Mouse (Mus musculus) adrenal gland, adult (tissue): Measurements from ENCODE around the gene Gadd45g.

Source experiments
- DNase-seq, 2 experiments: peaks; one replicate each; pipeline ENCODE4 v3.0.0; 2022 to 2023; ENCODE audit warnings: low spot score in 1 of 2; ENCODE audit not compliant: inconsistent age in 2 of 2

The Gadd45g gene

DNA sequence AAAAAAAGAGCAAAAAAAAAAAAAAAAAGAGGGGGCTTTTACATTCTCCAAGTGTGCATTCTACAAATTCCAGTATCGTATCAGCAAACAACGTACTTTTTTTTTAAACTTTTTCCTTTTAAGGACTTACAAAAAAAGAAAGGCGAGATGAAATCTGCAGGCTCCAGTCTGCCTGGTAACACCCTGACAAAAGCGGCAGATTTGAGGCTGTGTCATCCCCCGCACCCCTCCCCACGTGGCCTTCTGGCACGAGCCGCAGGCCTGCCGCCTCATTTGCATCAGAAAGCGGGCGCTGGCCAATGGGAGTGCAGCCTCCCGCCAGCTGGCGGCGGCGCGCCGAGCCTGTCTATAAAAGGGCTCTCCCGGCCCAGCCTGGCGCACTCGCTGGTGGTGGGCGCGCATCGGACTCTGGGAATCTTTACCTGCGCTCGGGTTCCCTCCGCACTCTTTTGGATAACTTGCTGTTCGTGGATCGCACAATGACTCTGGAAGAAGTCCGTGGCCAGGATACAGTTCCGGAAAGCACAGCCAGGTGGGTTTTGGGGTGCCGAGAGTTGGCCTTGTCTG, at the start of gene Gadd45g:
Gadd45g (plus strand) TSS at position 378 of the 567 bp plus-strand sequence.
- peak; percentile 96 to 98 for DNase-seq

- DNase-seq = no peak
Observed at GRCm38 (mm10) chr13:51797899-51798746, 48.4 kb upstream of the Gadd45g start.

DNA sequence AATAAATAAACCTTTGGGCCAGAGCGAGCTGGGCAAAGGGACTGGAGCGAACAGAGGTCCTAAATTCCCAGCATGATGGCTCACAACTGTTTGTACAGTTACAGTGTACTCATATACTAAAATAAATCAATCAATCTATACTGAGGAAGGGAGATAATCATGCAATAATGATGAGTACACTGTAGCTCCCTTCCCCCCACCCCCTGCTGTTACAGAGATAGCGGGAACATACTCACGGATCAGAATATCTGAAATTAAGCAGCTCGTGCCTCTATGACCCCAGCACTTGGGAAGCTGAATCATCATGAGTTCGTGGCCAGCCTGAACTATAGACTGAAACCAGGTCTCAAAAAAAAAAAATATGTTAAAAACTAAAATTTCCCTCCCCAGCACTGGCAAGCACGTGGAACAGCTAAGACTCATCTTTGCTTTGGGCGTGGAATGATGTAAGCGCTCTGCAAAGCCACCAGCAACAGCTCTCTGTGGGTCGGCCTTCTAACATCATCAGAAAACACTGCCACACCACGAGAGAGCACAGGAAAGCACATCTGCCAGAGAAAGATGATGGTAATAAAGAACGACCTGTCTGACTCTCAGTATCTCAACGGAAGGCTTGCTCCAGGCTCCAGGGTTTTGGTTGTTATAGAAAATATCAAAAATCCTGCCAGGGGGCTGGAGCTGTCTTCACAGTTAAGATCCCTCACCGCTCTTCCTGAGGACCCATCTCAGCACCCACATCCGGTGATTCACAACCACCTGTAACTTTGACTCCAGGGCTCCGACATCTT, 46.5 kb upstream of the Gadd45g start:
- DNase-seq = no peak

DNA sequence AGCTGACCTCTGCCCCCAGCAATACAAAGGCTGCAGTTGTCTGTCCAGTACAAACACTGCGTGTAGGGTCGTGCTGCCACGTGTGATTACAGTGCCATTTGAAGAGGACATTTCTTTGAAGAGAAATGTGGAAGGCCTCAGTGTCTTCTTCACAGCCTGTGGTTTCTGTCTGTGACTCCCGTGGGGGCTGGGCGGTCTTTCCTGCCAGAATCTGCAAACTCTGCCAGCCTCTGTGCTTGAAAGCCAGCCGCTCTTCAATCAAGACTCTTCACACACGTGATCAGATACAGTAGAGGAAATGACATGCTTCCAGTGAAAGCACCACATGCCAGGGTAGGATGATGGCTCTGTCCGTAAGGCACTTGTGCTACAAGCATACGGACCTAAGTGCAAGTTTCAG, 45.6 kb upstream of the Gadd45g start:
- no peak for DNase-seq

DNA sequence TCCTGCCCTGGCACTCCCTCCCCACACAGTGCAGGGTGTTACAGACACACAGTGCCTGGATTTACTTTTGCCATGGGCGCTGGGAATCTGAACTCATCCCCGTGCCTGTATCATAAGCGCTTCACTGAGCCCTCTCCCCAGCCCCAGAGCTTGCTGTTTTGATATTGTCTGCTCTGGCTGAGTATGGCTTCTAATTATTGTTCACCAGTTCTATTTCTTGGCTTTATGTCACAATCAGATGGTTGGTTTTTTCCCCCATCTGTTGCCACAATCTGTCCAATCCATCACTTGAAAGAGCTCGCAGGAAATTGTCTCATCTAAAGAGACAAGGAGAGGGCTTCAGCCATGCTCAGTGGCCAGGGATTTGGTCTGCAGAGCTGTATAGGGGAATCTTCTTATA, 40.8 kb upstream of the Gadd45g start:
- DNase-seq = no peak

- DNase-seq = peak; percentile 43 to 77
Observed at GRCm38 (mm10) chr13:51806220-51806619, 40.3 kb upstream of the Gadd45g start.

DNA sequence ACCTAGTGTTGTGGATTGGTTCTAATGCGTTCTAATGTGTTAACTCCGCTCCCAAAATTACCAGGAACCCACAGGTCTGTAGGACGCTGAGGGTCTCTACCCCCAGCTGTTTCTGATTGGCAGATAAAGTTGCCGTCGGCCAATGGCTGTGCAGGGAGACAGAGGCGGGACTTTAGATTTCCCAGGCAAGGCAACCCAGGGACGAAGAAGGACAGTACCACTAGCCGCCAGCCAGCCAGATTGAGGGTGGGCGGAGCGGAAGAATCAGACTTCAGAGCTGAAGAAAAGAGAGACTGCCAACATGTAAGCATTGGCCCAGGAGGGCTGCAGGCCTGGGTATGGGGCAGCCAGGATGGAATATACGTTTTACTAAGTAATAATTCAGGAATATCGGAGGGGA, 38.3 kb upstream of the Gadd45g start:
- peak in 1 of 2 experiments; percentile 55 for DNase-seq

DNA sequence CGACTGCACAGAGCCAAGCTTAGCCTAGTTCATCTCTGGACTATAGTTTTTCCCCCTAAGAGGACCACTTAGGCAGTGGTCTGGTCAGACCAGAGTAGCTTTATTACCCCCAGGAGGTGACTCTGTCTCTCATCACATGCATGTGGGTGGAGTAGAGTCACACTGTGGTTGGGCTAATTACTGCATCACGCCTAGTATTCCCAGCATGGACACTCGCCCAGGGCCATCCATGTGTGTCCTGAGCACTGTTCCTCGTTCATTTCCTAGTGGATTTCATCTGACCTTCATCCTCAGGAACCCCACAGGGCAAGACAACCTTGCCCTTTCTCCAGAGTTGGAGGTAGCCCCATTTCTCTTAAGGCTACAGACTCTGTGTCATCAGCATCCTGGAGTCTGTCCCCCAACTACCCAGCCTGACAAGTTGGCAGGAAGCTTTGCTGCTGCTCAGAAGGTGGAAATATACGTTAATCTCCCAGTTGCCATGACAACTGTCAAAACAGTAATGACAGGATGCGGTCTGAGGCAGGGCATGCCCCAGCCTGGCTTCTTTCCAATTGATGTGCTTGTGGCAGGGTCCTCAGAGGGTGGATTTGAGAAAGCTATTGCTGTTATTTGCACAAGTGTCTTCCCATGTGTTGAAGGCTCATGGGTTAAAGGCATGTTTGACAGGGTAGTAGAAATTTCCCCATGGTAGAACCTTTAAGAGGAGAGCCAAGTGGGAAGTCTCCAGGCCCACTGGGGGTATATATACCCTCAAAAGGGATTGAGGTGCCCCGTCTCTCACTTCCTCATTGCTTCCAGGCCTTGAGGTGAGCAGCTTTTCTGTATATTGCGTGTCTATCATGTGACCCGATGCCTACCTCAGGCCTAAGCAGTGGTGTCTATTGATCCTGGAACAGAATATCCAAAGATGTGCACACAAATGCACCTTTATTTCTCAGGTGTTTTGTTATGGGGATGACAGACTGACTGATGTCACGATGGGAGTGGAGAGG, 32.6 kb upstream of the Gadd45g start:
- DNase-seq = peak in 1 of 2 experiments; percentile 56

DNA sequence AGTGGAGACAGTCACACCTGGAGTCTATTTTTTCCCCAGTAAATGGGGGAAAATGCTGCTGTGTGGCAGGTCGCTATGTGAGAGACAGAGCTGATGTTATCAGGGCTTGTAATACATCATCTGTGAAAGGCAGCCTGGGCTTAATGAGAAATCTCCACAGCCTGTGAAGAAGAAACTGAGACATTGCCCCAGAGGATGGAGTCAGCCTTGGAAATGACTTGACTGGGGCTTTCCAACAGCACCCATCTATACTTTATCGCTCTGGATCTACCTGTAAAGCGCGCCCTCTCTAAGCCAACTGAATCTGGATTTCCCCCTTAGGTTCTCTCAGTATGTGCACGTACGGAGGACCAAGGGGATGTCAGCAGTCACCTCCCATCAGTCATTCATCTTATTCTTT, 31.8 kb upstream of the Gadd45g start:
- no peak for DNase-seq

GRCm38 (mm10) chr13:51815865-51816504, 30.5 kb upstream of the Gadd45g start:
- peak in 1 of 2 experiments; percentile 56 for DNase-seq

GRCm38 (mm10) chr13:51816559-51817041, 29.9 kb upstream of the Gadd45g start:
- DNase-seq = no peak

DNA sequence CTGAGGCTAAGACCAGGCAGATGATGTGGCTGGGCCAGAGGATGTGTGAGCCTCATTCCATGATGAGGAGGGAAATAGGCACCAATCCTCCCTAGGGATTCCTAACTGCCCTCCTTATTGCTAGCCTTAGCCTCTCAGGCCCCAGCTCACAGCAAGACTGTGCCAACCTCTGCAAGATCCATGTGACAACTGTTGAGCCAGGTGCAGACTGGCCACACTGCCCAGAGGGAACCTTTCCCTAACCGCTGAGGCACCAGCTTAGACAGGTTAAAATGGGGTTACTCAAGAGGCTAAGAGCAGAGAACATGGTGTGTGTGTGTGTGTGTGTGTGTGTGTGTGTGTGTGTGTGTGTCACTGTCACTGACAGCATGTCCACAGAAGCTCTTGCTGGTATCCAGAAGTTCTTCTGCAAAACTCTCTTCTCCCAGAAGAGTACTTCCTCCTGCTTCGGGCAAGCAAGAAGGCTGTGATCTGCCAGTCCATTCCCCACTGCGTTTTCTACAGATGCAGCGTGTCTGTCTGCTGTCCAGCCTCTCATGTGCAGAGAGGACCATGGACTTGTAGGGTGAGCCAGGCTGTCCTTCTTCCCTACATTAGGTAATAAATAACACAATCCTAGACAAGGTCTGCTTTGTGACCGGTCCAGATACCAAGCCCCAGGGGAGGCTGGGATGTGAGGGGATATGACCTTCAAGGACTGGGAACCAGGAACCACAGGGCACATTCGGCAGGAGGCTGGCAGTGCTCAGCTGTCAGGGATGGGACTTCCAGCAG, 28.1 kb upstream of the Gadd45g start:
- DNase-seq = peak; percentile 23 to 52

- DNase-seq = no peak
Observed at GRCm38 (mm10) chr13:51818944-51819326, 27.5 kb upstream of the Gadd45g start.

DNA sequence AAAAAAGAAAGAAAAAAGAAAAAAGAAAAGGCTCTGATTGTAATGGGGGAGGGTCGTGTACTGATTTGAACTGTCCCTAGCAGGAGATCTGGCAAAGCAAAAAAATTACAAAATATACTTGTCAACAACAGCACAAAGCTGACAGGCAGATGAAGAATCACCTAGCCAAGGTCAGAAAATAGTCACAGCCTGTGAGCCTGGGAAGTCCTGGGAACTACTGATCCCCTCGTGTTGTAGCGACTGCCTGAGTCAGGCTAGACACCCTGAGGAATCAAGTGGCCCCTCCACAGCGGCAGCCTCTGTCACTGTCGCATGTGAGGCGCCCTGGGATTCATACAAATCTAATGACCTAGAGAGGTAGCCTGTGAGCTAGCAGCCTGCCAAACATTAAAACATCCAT, 27.1 kb upstream of the Gadd45g start:
- peak; percentile 67 to 82 for DNase-seq

GRCm38 (mm10) chr13:51821988-51822387, 24.5 kb upstream of the Gadd45g start:
- DNase-seq = no peak

- DNase-seq = no peak
Observed at GRCm38 (mm10) chr13:51823822-51824495, 22.5 kb upstream of the Gadd45g start.

DNA sequence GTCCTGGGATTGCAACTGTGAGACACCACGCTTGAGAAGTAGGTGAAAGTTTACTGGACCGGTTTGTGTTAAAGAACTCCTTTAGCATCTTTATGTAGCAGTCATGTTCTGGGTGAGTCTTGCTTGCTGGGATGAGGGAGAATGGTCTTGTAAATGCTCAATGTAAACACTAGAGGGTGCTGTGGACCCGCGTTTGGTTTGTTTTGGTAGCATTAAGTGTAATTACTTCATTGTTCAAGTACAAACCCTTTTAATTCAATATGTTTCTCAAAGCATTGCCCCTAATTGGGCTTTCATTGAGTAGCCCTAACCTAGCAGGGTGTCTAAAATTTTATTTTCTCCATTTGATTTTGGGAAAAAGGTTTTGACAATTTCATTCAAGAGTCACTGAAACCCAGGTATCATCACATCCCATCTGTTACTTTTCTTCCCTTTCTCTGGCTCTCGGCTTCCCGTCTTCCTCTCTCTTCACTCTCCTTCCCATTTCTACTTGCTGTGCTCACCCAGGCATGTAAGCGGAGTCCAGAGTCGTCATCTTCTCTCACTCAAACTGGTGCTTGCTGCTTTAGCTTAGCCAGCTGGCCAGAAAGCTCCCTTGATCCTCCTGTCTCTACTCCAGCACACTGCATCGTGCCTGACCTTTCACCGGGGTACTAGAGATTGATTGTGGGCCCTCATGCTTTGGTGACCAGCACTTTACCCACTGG, 15.6 kb upstream of the Gadd45g start:
- DNase-seq = peak in 1 of 2 experiments; percentile 81

DNA sequence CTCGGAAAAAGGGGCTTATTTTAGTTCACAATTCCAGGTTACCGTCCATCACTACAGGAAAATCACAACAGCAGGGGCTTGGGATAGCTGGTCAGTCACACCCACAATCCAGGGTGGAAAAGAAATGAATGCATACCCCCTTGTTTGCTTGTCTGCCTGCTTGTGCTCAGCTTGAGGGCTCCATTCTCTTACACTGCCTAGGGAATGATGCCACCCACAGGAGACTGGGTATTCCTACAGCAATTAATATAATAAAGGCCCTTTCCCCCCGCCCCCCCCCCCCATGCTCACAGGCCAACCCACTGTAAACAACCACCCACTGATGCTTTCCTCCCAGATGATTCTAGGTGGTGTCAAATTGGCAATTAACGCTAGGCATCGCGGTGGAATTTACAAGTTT, 14.0 kb upstream of the Gadd45g start:
- no peak for DNase-seq
